Mouse (Mus musculus) bone marrow, adult 2 months (tissue): ENCODE results near the gene Scaf4.

ENCODE experiments used
- CTCF ChIP-seq: fragments of 200-500 bp; IDR thresholded peaks from 2 replicates; pipeline ENCODE4 v1.5.1; 2011; ENCODE audit warnings: low read length, control low read depth; ENCODE audit not compliant: control insufficient read depth, insufficient read depth
- POLR2A ChIP-seq: fragments of 200-500 bp; IDR thresholded peaks from 2 replicates; pipeline ENCODE4 v1.6.1; 2011; ENCODE audit warnings: low read depth, mild to moderate bottlenecking, control low read depth, low read length, borderline replicate concordance; ENCODE audit not compliant: control insufficient read depth

- TF ChIP-seq POLR2A = no peak
- TF ChIP-seq CTCF = no peak
These were observed 87.5 kb downstream of the Scaf4 start for GRCm38 (mm10) chr16:90196688-90197240.
